Mouse (Mus musculus) left cerebral cortex, adult 18-20 months (tissue): ENCODE measurements around the gene Zfpl1. TPM values are rescaled to one million over a fixed set of nuclear protein-coding genes. Genes with fewer than 3 reads are reported as not detected.

ENCODE experiments used
- DNase-seq, 2 experiments: peaks; one replicate each; pipeline ENCODE4 v3.0.0; 2021 to 2022; ENCODE audit warnings: low spot score in 2 of 2, mixed read lengths in 1 of 2
- total RNA-seq, 2 experiments: library from RNA; stranded (reverse); gene quantifications; 2 replicates each; pipeline ENCODE4 v1.2.3; 2021

Zfpl1 gene
- total RNA-seq, 2 experiments from 2014 or later = 38.6 to 42.1 TPM

DNA sequence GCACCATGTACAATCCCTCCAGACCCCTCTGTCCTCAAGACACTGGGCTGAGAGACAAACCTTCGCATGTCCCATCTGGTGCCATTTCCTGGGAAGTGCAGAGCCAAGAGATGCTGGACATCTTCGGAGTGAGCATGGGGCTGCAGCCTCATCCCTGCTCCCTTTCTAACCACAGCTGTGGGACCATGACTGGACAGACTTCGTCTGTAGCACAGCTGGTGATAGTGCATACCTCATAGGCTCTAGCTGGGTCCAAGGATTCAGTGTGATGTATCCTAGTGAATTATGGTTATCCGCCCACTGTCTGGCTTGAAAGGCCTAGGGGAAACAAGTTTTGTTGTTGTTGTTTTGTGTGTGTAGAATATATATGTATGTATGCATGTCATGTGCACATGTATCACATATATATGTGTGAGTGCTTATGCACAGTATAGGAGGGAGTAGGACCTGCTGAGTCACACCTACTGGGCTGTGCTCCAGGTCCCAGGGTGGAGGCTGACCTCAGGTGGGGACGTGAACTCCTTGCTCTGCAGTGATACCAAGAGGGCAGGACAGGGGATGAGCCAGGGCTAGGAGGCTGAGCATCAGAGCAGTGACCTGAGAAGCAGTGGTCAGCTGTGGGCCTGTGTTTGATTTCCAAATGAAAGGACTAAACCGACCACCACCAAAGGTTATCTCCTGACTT, 17.6 kb upstream of the Zfpl1 start:
- DNase-seq = no peak

DNA sequence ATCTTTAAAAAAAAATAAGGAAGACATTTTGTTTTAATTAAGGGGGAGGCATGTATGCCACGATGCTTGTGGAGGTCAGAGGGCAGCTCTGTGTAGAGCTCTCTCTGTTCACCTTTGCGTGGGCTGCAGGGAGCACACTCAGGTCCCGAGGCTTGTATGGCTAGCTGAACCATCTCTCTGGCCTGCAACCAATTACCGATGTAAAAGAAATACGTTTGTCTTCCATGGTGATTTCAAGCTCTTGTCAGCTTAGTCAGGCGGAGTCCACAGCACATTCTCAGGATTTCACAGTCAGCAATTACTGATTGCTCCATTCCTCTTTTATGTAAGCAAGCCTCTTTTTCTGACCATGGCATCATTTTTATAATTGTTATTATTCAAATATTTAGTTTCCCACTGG, 16.4 kb upstream of the Zfpl1 start:
- DNase-seq = no peak

GRCm38 (mm10) chr19:6097847-6098246, 13.1 kb upstream of the Zfpl1 start:
- DNase-seq = no peak

DNA sequence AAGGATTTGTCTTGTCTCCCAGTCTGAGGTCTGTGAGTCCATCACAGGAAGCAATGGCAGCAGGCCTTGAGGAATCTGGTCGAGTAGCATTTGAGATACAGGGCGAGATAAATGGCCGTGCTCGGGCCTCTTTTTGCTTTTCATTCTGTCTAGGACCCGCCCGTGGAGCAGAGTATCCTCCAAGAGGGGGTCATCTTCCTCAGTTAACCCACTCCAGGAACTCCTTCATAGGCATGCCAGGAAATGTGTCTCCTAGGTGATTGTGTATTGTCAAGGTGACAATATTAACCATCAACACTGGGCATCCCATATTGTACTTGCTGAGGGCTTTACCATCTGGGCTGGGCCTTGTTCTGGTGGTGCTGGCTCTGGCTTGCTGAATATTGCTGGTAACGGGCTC, 9.4 kb upstream of the Zfpl1 start, which contains the start of gene AC131692.1:
TSS of gene AC131692.1 (plus strand) at position 301 of the 400 bp plus-strand sequence.
- no peak for DNase-seq

DNA sequence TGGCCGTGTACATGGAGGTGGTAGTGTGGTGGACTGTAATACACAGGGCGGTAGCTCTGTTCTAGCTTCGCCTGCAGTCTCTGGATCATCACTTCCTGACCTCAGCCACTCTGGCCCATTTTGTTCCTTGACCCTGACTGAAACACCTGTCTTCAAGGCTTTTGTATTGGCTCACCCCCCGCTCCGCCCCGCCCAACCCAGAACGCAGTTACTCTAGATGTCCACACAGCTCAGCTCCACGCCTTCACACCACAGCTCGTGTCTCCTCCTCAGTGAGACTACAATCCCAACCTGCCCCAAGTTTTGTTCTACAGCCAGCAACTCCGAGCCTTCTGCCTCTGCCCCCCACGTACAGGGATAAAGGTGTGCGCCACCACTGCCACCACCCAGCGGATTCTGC, 4.1 kb upstream of the Zfpl1 start:
- DNase-seq = no peak

- DNase-seq = no peak
Measured at GRCm38 (mm10) chr19:6085417-6085879, 692 bp upstream of the Zfpl1 start.

- no peak for DNase-seq
Measured at GRCm38 (mm10) chr19:6082156-6082555, 2.6 kb downstream of the Zfpl1 start, which contains the start of gene Gm28374. Gene Gm28374 (minus strand): TSS chr19:6082256.

GRCm38 (mm10) chr19:6079983-6080480, 4.7 kb downstream of the Zfpl1 start, which contains the start of gene Tmem262:
Gene Tmem262 (plus strand): TSS chr19:6080033.
- no peak for DNase-seq

DNA sequence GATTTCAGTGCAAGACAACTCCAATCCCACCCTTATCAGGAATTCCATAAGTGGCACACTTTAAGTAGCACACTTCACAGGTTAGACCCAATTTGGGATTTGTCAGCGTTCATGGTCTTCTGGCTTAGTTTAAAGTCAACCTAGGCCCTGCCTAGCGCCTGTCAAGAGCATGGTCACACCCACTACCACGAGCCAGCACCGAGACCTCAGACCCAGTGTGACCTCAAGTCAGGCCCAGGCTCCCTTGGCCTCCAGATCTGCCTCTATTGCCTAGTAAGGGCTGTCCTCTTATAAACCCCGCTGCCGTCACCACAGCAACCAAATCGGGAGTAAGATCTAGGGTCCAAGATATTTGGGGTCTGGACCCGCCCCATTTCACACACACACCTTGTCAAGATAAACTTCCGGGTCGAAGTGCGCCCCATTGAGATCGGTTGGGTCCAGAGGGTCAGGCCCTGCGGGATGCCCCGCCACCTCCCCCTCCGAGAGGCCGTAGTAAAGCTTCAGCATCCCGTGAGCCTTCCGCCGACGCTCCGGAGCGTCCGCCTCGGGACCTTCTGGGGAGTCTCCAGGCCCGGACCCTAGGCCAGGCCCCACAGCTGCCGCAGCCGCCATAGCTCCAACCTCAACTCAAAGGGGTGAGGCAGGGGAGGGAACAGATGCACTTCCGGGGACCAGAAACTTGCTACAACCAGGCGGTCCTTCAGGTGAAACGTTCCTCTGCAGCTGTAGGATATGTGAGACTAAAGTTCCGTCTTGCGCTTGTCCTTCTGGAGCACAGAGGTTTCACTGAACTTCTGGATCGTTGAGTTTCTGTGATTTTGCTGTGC, 8.0 kb downstream of the Zfpl1 start, which contains the start of gene Vps51:
TSS of gene Vps51 (minus strand) at position 668 of the 830 bp plus-strand sequence.
- DNase-seq = peak; percentile 87 to 88

- no peak for DNase-seq
Measured at GRCm38 (mm10) chr19:6073889-6074288, 10.9 kb downstream of the Zfpl1 start.

DNA sequence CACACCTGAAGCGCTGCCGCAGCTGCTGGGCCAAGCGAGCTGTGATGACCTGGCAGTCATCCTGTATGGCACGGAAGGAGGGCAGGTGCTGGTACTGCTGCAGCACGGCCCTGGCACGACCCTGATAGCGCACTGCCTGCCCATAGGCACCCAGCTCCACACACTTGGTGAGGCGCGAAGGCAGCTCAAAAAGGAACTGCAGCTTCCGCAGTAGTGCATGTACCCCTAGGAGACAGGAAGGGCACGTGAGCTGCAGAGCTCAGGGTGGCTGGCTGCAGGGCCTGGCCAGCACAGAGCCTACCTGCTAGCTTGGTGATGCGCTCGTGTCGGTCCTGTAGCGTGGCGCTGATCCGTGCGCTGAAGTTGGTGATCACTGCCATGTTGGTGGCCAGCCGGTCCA, 13.5 kb downstream of the Zfpl1 start:
- DNase-seq = no peak

GRCm38 (mm10) chr19:6070571-6071250, 14.0 kb downstream of the Zfpl1 start:
- DNase-seq = no peak

GRCm38 (mm10) chr19:6069851-6070250, 14.9 kb downstream of the Zfpl1 start:
- no peak for DNase-seq

DNA sequence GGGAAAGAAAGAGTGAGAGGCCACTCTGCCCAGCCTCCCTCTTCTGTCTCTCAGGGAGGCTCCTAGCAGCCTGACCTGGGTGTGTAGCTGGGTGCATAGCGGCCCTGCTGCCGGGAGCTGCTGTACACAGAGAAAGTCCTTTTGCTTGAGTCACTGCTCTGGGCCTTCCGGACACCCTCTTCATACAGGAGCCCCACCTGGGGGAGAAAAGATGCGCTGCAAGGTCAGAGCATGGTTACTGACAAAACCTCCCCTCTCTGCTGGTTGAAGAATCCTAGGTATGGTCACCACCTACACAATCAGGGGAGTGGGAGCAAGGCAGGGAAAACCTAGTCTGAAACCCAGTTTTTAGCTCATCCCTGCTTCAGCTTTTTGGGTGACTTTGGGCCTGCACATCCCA, 15.8 kb downstream of the Zfpl1 start:
- DNase-seq = no peak

GRCm38 (mm10) chr19:6067724-6068415, 16.9 kb downstream of the Zfpl1 start, which contains the start of gene Tm7sf2:
Gene Tm7sf2 (minus strand): TSS chr19:6068373.
- peak; percentile 78 to 87 for DNase-seq

DNA sequence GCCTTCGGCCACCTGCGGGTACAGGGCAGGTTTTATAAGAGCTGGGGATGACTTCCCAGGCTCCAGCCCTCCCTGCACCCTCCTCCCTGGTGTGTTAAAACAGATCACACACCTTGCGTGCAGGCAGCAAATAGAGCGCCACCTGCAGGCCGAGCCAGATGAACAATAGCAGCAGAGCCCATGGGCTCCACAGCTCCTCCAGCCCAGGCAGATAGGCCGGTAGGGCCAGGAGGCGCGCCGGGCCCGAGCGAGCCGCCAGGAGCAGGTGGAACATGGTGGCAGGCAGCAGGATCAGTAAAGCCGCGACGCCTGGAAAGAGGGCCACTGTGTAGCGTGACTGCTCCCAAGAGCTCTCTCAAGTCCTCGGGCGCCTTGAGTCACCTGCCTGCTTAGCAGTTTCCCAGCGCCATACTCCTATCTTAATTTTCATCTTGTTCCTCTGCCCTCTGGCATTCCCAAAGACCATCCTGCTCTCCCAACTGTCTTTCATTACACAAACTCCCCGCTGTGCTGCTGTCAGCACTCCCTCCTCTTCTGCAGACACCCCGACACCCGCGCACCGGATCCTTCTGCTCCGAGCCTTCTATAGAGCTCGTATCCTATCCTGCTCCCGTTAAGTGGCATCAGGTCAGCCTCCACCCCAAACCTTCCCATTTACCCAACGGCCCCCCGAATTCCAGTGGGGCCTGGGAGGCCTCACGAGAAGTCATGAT, 17.6 kb downstream of the Zfpl1 start:
- peak; percentile 82 to 87 for DNase-seq

DNA sequence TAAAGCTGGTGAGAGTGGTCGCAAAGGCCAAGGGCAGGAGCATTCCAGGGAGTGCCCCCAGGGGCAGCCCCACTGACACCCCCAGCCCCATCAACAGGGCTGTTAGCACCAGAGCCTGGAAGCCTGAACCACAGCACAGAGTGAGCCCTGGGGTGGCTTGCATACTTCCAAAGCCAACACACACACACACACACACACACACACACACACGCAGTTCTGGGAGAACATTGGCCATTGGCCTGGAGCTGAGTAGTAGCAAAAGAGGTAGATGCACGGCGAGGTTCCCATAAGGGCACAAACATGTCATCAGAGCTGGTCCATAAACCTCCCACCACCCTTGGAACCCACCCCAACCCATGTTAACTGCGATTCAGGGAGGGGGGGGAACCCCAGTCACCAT, 18.2 kb downstream of the Zfpl1 start:
- no peak for DNase-seq

DNA sequence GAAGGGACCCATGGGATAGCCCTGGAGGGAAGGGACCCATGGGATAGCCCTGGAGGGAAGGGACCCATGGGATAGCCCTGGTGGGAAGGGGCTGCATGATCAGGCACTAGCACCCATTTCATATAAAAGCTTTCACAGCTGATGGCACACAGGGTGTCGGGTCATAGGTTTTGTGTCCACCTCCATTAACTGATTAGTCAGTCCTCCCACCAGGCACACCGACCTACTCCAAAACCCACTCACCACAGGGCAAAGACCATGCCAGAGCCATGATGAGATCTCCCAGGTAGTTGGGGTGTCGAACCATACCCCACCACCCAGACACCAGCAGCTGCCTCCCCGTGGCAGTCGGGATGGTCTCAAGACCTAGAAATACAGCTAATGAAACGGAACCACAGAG, 21.7 kb downstream of the Zfpl1 start:
- DNase-seq = no peak

GRCm38 (mm10) chr19:6062418-6062817, 22.3 kb downstream of the Zfpl1 start:
- no peak for DNase-seq
